Mouse (Mus musculus) hindbrain, embryonic 12.5 days (tissue): Measurements from ENCODE around the gene Hsp90ab1. TPM values are rescaled to one million over a fixed set of nuclear protein-coding genes. Genes with fewer than 3 reads are reported as not detected.

ENCODE experiments used
- ATAC-seq: fragments of 200-750 bp; cut with Nextera tagmentation; 2 replicates; pipeline ENCODE4 v1.8.0; 2017; ENCODE audit warnings: moderate TSS enrichment; ENCODE audit not compliant: low FRiP score
- H3K27ac ChIP-seq: fragments of 300-500 bp; sonication (generic); 2 replicates; pipeline ENCODE4 v1.5.1; 2016; ENCODE audit warnings: mild to moderate bottlenecking
- H3K27me3 ChIP-seq: fragments of 300-500 bp; sonication (generic); 2 replicates; pipeline ENCODE4 v1.6.1; 2016; ENCODE audit warnings: mild to moderate bottlenecking
- H3K36me3 ChIP-seq: fragments of 300-500 bp; sonication (generic); 2 replicates; pipeline ENCODE4 v1.6.1; 2016; ENCODE audit warnings: mild to moderate bottlenecking
- H3K4me1 ChIP-seq: fragments of 300-500 bp; sonication (generic); 2 replicates; pipeline ENCODE4 v1.6.1; 2016
- H3K4me2 ChIP-seq: fragments of 300-500 bp; sonication (generic); replicated peaks from 2 replicates; pipeline ENCODE4 v1.6.1; 2016; ENCODE audit warnings: mild to moderate bottlenecking
- H3K4me3 ChIP-seq: fragments of 300-500 bp; sonication (generic); 2 replicates; pipeline ENCODE4 v1.5.1; 2016; ENCODE audit warnings: mild to moderate bottlenecking
- H3K9ac ChIP-seq: fragments of 300-500 bp; sonication (generic); 2 replicates; pipeline ENCODE4 v1.6.1; 2016; ENCODE audit warnings: mild to moderate bottlenecking, moderate library complexity
- H3K9me3 ChIP-seq: fragments of 300-500 bp; sonication (generic); replicated peaks from 2 replicates; pipeline ENCODE4 v1.6.1; 2016; ENCODE audit warnings: mild to moderate bottlenecking
- WGBS: fragments of 180-500 bp; shearing (Covaris S2); methylation state at CpG from one replicate; pipeline ENCODE4 v1.1.7; 2016; 5-methylcytosine and 5-hydroxymethylcytosine counted together
- polyA plus RNA-seq: library from polyadenylated mRNA; unstranded; fragments of >200 nt; fragmentation: Nextera tagmentation; extraction: Ambion mirVana; gene quantifications from 2 replicates; pipeline ENCODE4 v1.2.1, GENCODE M21; 2016

The Hsp90ab1 gene
- 1,350 and 1,487 TPM in 2 replicates for polyA plus RNA-seq

DNA sequence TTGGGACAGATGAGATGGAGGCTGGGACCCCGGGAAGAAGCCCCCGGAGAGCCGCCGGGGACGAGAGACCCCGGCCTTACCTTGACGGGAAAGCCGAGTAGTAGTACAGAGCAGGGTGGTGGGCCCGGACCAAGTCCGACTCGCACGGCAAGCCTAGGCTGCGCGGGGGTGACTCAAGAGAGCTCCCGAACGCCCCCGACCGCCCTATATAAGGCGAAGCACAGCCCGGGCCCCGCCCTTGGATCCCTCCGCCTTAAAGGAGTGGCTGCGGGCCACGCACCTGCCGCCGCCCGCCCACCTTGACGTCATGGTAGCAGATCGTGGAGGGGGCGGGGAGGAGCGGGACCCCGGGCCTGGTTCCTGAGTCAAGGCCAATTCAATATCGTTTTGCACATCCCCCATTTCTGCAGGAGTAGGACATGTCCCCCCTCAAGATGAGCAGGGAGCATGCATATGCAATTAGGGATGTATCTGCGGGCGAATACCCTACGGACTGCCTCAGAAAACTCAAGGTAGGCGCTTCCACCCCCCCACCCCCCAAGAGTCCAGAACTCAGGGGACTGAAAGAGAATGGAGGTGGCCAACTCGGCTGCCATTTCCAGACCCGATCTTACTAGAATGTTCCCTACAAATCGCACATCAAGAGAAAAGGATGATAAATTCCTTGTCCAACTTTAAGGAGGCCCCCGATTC is at the start of gene Hsp90ab1:
Hsp90ab1 (minus strand) TSS at position 185 of the 693 bp plus-strand sequence.
- Histone ChIP-seq H3K27ac (peak within 1 kb of the TSS; percentile 96), H3K27me3 (no peaks in the 10 kb centered on the region), H3K36me3 (peaks cover 35% of the 10 kb centered on the region), H3K4me1 (peaks cover 32% of the 10 kb centered on the region), H3K9me3 (no peaks in the 10 kb centered on the region), H3K4me2 (peak within 1 kb of the TSS; percentile 86), H3K9ac (peak within 1 kb of the TSS; percentile 99), H3K4me3 (peak within 1 kb of the TSS; percentile 98)
- ATAC-seq: peak; percentile 85
- under 1% methylated on average over 41 of the region's 41 CpGs for WGBS

DNA sequence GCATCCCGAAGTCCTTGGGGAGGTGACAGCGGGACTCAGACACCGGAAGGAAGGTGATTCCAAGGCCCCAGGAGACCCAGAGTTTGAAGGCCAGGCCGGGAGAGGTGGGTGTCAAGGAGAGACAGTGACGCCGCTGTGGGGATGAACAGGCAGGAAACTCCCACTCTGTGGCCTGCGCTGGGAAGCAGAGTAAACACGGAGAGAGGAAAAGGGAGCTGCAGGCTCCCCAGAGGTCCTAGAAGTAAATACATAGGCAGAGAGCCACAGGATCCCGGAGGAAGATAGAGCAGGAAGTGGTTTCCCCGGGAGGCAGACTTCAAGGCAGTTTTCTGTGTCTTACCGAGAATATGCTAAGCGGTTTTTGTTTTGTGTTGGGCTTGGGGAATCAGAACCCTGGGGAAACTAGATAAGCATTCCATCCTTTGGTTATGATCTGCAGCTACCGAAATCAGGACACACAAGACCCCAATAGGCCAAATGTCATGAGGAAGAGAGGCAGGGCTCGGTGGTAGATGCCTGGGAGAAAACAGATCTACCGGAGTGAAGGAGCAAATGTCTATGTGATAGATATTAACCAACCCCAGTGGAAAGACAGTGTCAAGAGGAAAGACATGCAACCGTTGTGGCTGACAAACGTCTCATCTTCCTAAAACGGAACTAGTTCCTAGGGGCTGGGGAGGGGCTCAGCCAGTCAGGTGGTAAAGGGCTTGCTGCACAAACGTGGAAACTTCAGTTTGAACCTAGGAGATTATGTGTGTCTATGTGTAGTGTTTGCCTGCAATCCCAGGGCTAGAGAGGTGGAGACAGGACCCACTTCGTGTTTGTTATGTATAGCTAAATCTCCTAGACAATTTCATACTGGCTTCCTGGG is 46.5 kb upstream of the Hsp90ab1 start:
- no peaks in the 10 kb centered on the region for H3K36me3 ChIP-seq
- no peak for ATAC-seq
- no peak overlapping the region for H3K4me3 ChIP-seq
- H3K9ac ChIP-seq: 0 out of 2 replicates have a peak overlapping the region, but pooled peaks have one; percentile 29
- 28% methylated on average over 20 of the region's 20 CpGs for WGBS
- H3K4me1 ChIP-seq: peaks cover 10% of the 10 kb centered on the region
- H3K27ac ChIP-seq: peak overlapping the region; percentile 55; the same call in 1 of the 2 replicates
- 0 out of 2 replicates have a peak, but pooled peaks cover under 1% of the 10 kb centered on the region for H3K27me3 ChIP-seq
- H3K4me2 ChIP-seq: peak overlapping the region; percentile 37
- no peaks in the 10 kb centered on the region for H3K9me3 ChIP-seq

DNA sequence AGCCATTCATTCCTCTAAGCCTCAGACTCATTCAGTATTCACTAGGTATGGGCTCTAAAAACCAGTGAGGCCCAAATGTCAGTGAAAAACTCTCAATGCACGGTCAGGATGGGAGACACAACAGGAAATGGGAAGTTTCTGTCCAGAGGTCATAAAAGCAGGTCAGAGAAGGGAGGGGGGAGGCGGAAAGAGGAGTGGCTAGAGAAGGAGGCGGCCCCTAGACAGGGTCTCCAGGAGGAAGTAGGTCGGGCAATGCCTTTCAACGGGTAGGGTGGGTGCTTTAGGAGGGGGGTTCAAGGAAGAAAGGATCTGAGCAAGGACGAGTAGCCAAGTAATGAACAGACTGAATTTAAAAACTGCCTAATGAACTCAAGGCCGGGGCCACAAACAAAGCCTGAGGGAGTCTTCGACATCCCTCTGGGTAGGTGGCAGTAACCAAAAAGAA is 45.9 kb upstream of the Hsp90ab1 start:
- 0 out of 2 replicates have a peak overlapping the region, but pooled peaks have one; percentile 29 for H3K9ac ChIP-seq
- no peak overlapping the region for H3K4me3 ChIP-seq
- peak overlapping the region; percentile 37 for H3K4me2 ChIP-seq
- peak overlapping the region; percentile 55; the same call in 1 of the 2 replicates for H3K27ac ChIP-seq
- H3K36me3 ChIP-seq: no peaks in the 10 kb centered on the region
- peaks cover 10% of the 10 kb centered on the region for H3K4me1 ChIP-seq
- 0 out of 2 replicates have a peak, but pooled peaks cover 2% of the 10 kb centered on the region for H3K27me3 ChIP-seq
- WGBS: 13% methylated on average over 8 of the region's 8 CpGs
- no peaks in the 10 kb centered on the region for H3K9me3 ChIP-seq
- no peak for ATAC-seq

- ATAC-seq: no peak
- Histone ChIP-seq H3K27me3 (0 out of 2 replicates have a peak, but pooled peaks cover 2% of the 10 kb centered on the region), H3K9ac (no peak overlapping the region), H3K27ac (no peak overlapping the region), H3K9me3 (no peaks in the 10 kb centered on the region), H3K36me3 (no peaks in the 10 kb centered on the region), H3K4me3 (no peak overlapping the region), H3K4me2 (no peak overlapping the region), H3K4me1 (peaks cover 10% of the 10 kb centered on the region)
- 94% methylated on average over 6 of the region's 6 CpGs for WGBS
Observed at GRCm38 (mm10) chr17:45617655-45618054, 44.6 kb upstream of the Hsp90ab1 start.

- no peaks in the 10 kb centered on the region for H3K9me3 ChIP-seq
- H3K9ac ChIP-seq: no peak overlapping the region
- no peak overlapping the region for H3K27ac ChIP-seq
- 0 out of 2 replicates have a peak, but pooled peaks cover 2% of the 10 kb centered on the region for H3K27me3 ChIP-seq
- no peak overlapping the region for H3K4me3 ChIP-seq
- peaks cover 10% of the 10 kb centered on the region for H3K4me1 ChIP-seq
- ATAC-seq: no peak
- 90% methylated on average over 3 of the region's 3 CpGs for WGBS
- H3K4me2 ChIP-seq: no peak overlapping the region
- H3K36me3 ChIP-seq: no peaks in the 10 kb centered on the region
Observed at GRCm38 (mm10) chr17:45616679-45617078, 43.6 kb upstream of the Hsp90ab1 start.

DNA sequence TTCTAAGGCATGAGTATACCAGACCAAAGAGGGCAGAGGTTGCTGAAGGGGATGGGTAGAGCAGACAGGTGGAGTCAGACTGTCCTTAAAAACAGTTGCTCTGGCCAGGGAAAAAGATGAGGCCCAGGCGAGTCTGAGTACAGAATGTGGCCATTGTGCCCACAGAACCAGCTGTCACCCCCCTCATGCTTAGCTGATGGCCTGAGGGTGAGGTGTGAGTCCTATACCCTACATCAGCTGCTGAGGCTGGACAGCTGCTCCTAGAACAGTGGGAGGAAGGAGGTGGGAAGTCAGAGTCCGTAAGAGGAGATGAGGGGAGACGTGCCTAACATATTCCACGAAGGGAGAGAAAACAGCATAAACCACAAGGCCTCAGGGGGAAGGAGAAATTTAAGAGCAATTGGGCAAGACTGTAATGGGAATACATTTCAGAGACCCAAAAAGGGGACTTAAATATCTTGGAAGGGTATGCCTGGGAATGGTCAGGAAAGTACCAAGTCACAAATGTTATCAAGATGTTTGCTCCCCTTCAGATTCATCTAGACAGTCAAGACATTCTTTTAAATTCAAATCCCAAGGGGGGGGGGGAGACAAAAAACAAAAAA is 43.1 kb upstream of the Hsp90ab1 start:
- no peaks in the 10 kb centered on the region for H3K36me3 ChIP-seq
- 53% methylated on average over 4 of the region's 4 CpGs for WGBS

GRCm38 (mm10) chr17:45612921-45613320 is 39.9 kb upstream of the Hsp90ab1 start:
- Histone ChIP-seq H3K36me3 (no peaks in the 10 kb centered on the region), H3K9ac (no peak overlapping the region), H3K4me1 (peaks cover 4% of the 10 kb centered on the region; the same call in 1 of the 2 replicates), H3K4me3 (no peak overlapping the region), H3K4me2 (no peak overlapping the region), H3K27me3 (0 out of 2 replicates have a peak, but pooled peaks cover 2% of the 10 kb centered on the region), H3K9me3 (no peaks in the 10 kb centered on the region), H3K27ac (no peak overlapping the region)
- WGBS: 89% methylated on average over 7 of the region's 7 CpGs
- ATAC-seq: no peak

More for the DNA sequence above, 43.1 kb upstream of the Hsp90ab1 start:
- Histone ChIP-seq H3K27ac (no peak overlapping the region), H3K9ac (no peak overlapping the region), H3K4me1 (peaks cover 10% of the 10 kb centered on the region), H3K9me3 (no peaks in the 10 kb centered on the region), H3K4me3 (no peak overlapping the region), H3K4me2 (no peak overlapping the region), H3K27me3 (0 out of 2 replicates have a peak, but pooled peaks cover 2% of the 10 kb centered on the region)
- no peak for ATAC-seq

- no peaks in the 10 kb centered on the region for H3K9me3 ChIP-seq
- no peaks in the 10 kb centered on the region for H3K36me3 ChIP-seq
- H3K9ac ChIP-seq: no peak overlapping the region
- WGBS: 77% methylated on average over 8 of the region's 8 CpGs
- H3K4me2 ChIP-seq: no peak overlapping the region
- 0 out of 2 replicates have a peak, but pooled peaks cover 2% of the 10 kb centered on the region for H3K27me3 ChIP-seq
- no peak overlapping the region for H3K27ac ChIP-seq
- H3K4me3 ChIP-seq: no peak overlapping the region
- peaks cover 4% of the 10 kb centered on the region; the same call in 1 of the 2 replicates for H3K4me1 ChIP-seq
- ATAC-seq: no peak
Observed at GRCm38 (mm10) chr17:45612008-45612407, 38.9 kb upstream of the Hsp90ab1 start.

DNA sequence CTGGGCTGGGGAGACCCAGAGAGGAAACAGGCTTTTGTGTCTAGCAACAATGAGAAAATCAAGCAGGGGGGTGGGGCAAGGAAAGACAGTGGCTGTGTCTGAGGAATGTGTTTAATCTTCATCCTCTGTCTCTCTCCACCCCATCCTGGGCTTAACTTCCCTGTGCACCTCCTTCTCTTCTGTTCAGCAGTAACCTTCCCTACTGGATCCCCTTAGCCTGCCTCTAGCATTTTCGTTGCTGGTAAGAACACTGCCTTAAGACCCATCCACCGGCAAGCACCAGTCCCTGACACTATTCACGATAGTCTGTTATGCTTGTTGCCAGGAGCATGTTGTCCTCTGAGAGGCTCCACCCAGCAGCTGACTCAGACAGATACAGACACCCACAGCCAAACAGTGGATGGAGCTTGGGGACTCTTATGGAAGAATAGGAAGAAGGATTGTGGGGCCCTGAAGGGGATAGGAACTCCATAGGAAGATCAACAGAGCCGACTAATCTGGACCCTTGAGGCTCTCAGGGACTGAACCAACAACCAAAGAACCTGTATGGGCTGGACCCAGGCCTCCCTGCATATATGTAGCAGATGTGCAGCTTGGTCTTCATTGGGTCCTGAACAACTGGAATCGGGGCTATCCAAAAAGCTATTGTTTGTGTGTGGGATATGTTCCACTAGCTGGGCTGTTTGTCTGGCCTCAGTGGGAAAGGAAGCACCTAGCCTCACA is 37.2 kb upstream of the Hsp90ab1 start:
- H3K9me3 ChIP-seq: no peaks in the 10 kb centered on the region
- no peak for ATAC-seq
- 39% methylated on average over 5 of the region's 5 CpGs for WGBS
- H3K27ac ChIP-seq: no peak overlapping the region
- 0 out of 2 replicates have a peak overlapping the region, but pooled peaks have one; percentile 4 for H3K9ac ChIP-seq
- no peak overlapping the region for H3K4me2 ChIP-seq
- no peaks in the 10 kb centered on the region for H3K36me3 ChIP-seq
- H3K4me1 ChIP-seq: peaks cover 4% of the 10 kb centered on the region; the same call in 1 of the 2 replicates
- 0 out of 2 replicates have a peak, but pooled peaks cover 2% of the 10 kb centered on the region for H3K27me3 ChIP-seq
- no peak overlapping the region for H3K4me3 ChIP-seq

DNA sequence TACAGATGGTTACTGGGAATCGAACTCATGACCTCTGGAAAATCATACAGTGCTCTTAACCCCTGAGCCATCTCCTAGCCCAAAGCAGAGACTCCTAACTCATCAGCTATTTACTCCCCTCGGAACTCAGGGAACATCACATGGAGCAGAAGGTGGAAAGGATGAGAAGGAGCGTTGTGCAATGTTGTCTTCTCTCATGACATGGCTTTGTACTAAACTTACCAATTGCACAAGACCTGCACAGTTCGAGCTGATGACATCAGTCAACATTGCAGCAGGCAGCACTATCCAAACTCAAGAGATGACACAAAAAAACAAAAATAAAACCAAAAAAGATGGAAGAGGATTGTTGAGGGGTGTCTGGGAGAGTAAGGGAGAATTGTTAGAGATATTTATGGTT is 35.3 kb upstream of the Hsp90ab1 start:
- Histone ChIP-seq H3K36me3 (no peaks in the 10 kb centered on the region), H3K4me2 (no peak overlapping the region), H3K9ac (no peak overlapping the region), H3K4me1 (peaks cover 4% of the 10 kb centered on the region; the same call in 1 of the 2 replicates), H3K27ac (no peak overlapping the region), H3K27me3 (no peaks in the 10 kb centered on the region), H3K4me3 (no peak overlapping the region), H3K9me3 (no peaks in the 10 kb centered on the region)
- 96% methylated on average over 4 of the region's 4 CpGs for WGBS
- no peak for ATAC-seq
